Mouse (Mus musculus) Patski (cell line): ENCODE measurements at regions not wholly inside any gene's neighbourhood (a gene's known extent, or its start where the extent isn't known, plus 50 kb on each side); places are given as distances from the start of the nearest gene placed in this dataset.
"Not testable (repeated sequence)": the region's sequence is repeated elsewhere in the genome, so short reads cannot be mapped to it uniquely, and the experiment has no call there.

ENCODE experiments used
- ATAC-seq: fragments of 100-300 bp; one replicate; pipeline ENCODE4 v1.8.0; 2021
- CTCF ChIA-PET: fragments of 350-600 bp; sonication (Branson Sonifier 250); formaldehyde crosslinking; loops from one replicate; lab custom pipeline; 2022; ENCODE audit warnings: inconsistent platforms; lab: Charles Lee
- POLR2A ChIA-PET: fragments of 350-600 bp; sonication (Branson Sonifier 250); formaldehyde crosslinking; loops from one replicate; lab custom pipeline; 2022; ENCODE audit warnings: antibody characterized with exemption, inconsistent platforms; lab: Charles Lee
- DNase-seq: peaks from one replicate; pipeline ENCODE4 v3.0.0-alpha.2; 2011; ENCODE audit warnings: low read depth, low spot score
- H3K27me3 ChIP-seq: fragments of 371-371 bp; one replicate; pipeline ENCODE4 v1.5.1; 2021
- CTCF ChIP-seq: fragments of 100-300 bp; IDR thresholded peaks from one replicate; pipeline ENCODE4 v1.5.1; 2021
- in situ Hi-C: fragments of 300-500 bp; cut with MboI; formaldehyde crosslinking; loops from 3 replicates; pipeline ENCODE4 v1.11.1; 2018; ENCODE audit warnings: low pct_unique_long_range_greater_than_20kb, mixed read lengths

- no peak for DNase-seq
- in situ Hi-C loops: no loop called here
- ATAC-seq: no peak
- ChIA-PET POLR2A (no interaction called here), CTCF (no interaction called here)
- no peak for TF ChIP-seq CTCF
- no peaks in the 10 kb centered on the region for H3K27me3 ChIP-seq
Observed at GRCm38 (mm10) chr4:5590531-5590930, 797.4 kb upstream of the Impad1 start.

GRCm38 (mm10) chr4:5587465-5587864, 794.3 kb upstream of the Impad1 start:
- DNase-seq: no peak
- ChIA-PET POLR2A (no interaction called here), CTCF (interaction anchor here (2.1 kb wide), 1 partner anchor 9 kb away, joined by 6 read pairs; no protein-coding TSS in a partner anchor)
- in situ Hi-C loops: no loop called here
- TF ChIP-seq CTCF: no peak
- H3K27me3 ChIP-seq: no peaks in the 10 kb centered on the region
- no peak for ATAC-seq

GRCm38 (mm10) chr4:5585205-5585604, 792.0 kb upstream of the Impad1 start:
- ChIA-PET CTCF (no interaction called here), POLR2A (no interaction called here)
- DNase-seq (no peak), ATAC-seq (no peak)
- in situ Hi-C loops: no loop called here
- no peak for TF ChIP-seq CTCF
- no peaks in the 10 kb centered on the region for H3K27me3 ChIP-seq

GRCm38 (mm10) chr4:5583989-5584677, 791.0 kb upstream of the Impad1 start:
- CTCF ChIA-PET: no interaction called here
- TF ChIP-seq CTCF: no peak
- ATAC-seq (peak; percentile 47), DNase-seq (peak; percentile 49)
- POLR2A ChIA-PET: no interaction called here
- in situ Hi-C loops: no loop called here
- no peaks in the 10 kb centered on the region for H3K27me3 ChIP-seq

GRCm38 (mm10) chr4:5568076-5568475, 774.9 kb upstream of the Impad1 start:
- ChIA-PET CTCF (no interaction called here), POLR2A (no interaction called here)
- DNase-seq (no peak), ATAC-seq (no peak)
- TF ChIP-seq CTCF: no peak
- in situ Hi-C loops: no loop called here
- H3K27me3 ChIP-seq: no peaks in the 10 kb centered on the region

- TF ChIP-seq CTCF: no peak
- CTCF ChIA-PET: no interaction called here
- in situ Hi-C loops: no loop called here
- POLR2A ChIA-PET: no interaction called here
- no peaks in the 10 kb centered on the region for H3K27me3 ChIP-seq
- ATAC-seq (no peak), DNase-seq (peak; percentile 30)
Observed at GRCm38 (mm10) chr4:5560001-5560657, 767.0 kb upstream of the Impad1 start.

GRCm38 (mm10) chr4:5540155-5540554, 747.0 kb upstream of the Impad1 start:
- no peaks in the 10 kb centered on the region for H3K27me3 ChIP-seq
- in situ Hi-C loops: no loop called here
- TF ChIP-seq CTCF: no peak
- ChIA-PET CTCF (no interaction called here), POLR2A (no interaction called here)
- DNase-seq: no peak
- ATAC-seq: no peak

- DNase-seq (no peak), ATAC-seq (no peak)
- TF ChIP-seq CTCF: no peak
- CTCF ChIA-PET: no interaction called here
- in situ Hi-C loops: no loop called here
- no peaks in the 10 kb centered on the region for H3K27me3 ChIP-seq
- POLR2A ChIA-PET: no interaction called here
Observed at GRCm38 (mm10) chr4:5530416-5530815, 737.3 kb upstream of the Impad1 start.

- POLR2A ChIA-PET: no interaction called here
- in situ Hi-C loops: no loop called here
- DNase-seq (no peak), ATAC-seq (no peak)
- no peak for TF ChIP-seq CTCF
- CTCF ChIA-PET: no interaction called here
- H3K27me3 ChIP-seq: peaks cover 4% of the 10 kb centered on the region
Observed at GRCm38 (mm10) chr4:5518522-5518921, 725.4 kb upstream of the Impad1 start.

GRCm38 (mm10) chr4:5515426-5515825, 722.3 kb upstream of the Impad1 start:
- H3K27me3 ChIP-seq, POLR2A ChIA-PET, DNase-seq, CTCF ChIA-PET, in situ Hi-C loops, ATAC-seq: not testable (repeated sequence)

GRCm38 (mm10) chr4:5511743-5512142, 718.6 kb upstream of the Impad1 start:
- TF ChIP-seq CTCF: no peak
- peaks cover 4% of the 10 kb centered on the region for H3K27me3 ChIP-seq
- POLR2A ChIA-PET: no interaction called here
- DNase-seq (no peak), ATAC-seq (no peak)
- CTCF ChIA-PET: interaction anchor here (1.3 kb wide), 1 partner anchor 10 kb away, joined by 3 read pairs; no protein-coding TSS in a partner anchor
- in situ Hi-C loops: no loop called here
